In genomic region chrX:160384748-160385501, GRCm38 (mm10) we compare ENCODE assay signal across 20 mouse cellular contexts. TPM values are rescaled to one million over a fixed set of nuclear protein-coding genes. Genes with fewer than 3 reads are reported as not detected.
A peak's percentile ranks its signal among the peaks of the same experiment; 100 is the strongest.
DNase-seq lines count a peak whose midpoint lies in the region; ATAC-seq and TF ChIP-seq lines count a peak whose summit lies in the region.
"Had no signal": no experiment of that assay in that cellular context is flagged by ENCODE, and none has a peak within 500 bp of the region (broad histone marks: within the 10 kb centered on the region; RNA-seq: fewer than 3 reads in every experiment).

No protein-coding gene starts in this region.

- H3K79me2 ChIP-seq in CH12.LX (replicated peaks; ENCODE audit: control insufficient read depth, extremely low read depth, insufficient read depth, poor library complexity, severe bottlenecking): no peaks in the 10 kb centered on the region

- in situ Hi-C loops in CH12.LX (cut with MboI; ENCODE audit: low pct_ligation_motif_present, low pct_unique_long_range_greater_than_20kb, low sequenced_read_pairs): no loop called here

- dilution Hi-C loops in CH12.LX (cut with MboI; ENCODE audit: extremely low pct_ligation_motif_present, extremely low pct_unique_long_range_greater_than_20kb, low sequenced_read_pairs): no loop called here

- no peaks in the 10 kb centered on the region for H3K36me3 ChIP-seq in CH12.LX (replicated peaks in 1 of 2; ENCODE audit: control insufficient read depth in 1 of 2, insufficient read depth in 1 of 2, low read length in 1 of 2)
- no peaks in the 10 kb centered on the region for H3K36me3 ChIP-seq in liver, embryonic 15.5 days (replicated peaks)
- H3K36me3 ChIP-seq in hindbrain, embryonic 12.5 days: no peaks in the 10 kb centered on the region
- H3K36me3 ChIP-seq in hindbrain, embryonic 13.5 days: no peaks in the 10 kb centered on the region
- H3K36me3 ChIP-seq in forebrain, embryonic 10.5 days (replicated peaks): no peaks in the 10 kb centered on the region
- H3K36me3 ChIP-seq: embryonic facial prominence, embryonic 13.5 days; heart, embryonic 15.5 days; neural tube, embryonic 12.5 days had no signal

- H3K4me1 ChIP-seq in CH12.LX (ENCODE audit: control insufficient read depth in 1 of 2, insufficient read depth in 2 of 2): no peaks in the 10 kb centered on the region
- no peaks in the 10 kb centered on the region for H3K4me1 ChIP-seq in liver, embryonic 15.5 days (replicated peaks)
- no peaks in the 10 kb centered on the region for H3K4me1 ChIP-seq in hindbrain, embryonic 12.5 days
- H3K4me1 ChIP-seq in hindbrain, embryonic 13.5 days (replicated peaks): no peaks in the 10 kb centered on the region
- H3K4me1 ChIP-seq in forebrain, embryonic 10.5 days: no peaks in the 10 kb centered on the region
- H3K4me1 ChIP-seq: embryonic facial prominence, embryonic 13.5 days; forebrain, embryonic 13.5 days; heart, embryonic 15.5 days; neural tube, embryonic 12.5 days had no signal

- TF ChIP-seq CTCF in CH12.LX (conservative IDR thresholded peaks at IDR 0.05 in 1 of 2, IDR thresholded peaks at IDR 0.05 in 1 of 2; ENCODE audit: low read depth in 2 of 2, low read length in 2 of 2): no peak

- no peak overlapping the region for H3K27ac ChIP-seq in CH12.LX (ENCODE audit: insufficient read depth, low read depth)
- H3K27ac ChIP-seq in liver, embryonic 15.5 days (replicated peaks): no peak overlapping the region
- H3K27ac ChIP-seq in hindbrain, embryonic 12.5 days: no peak overlapping the region
- no peak overlapping the region for H3K27ac ChIP-seq in hindbrain, embryonic 13.5 days
- no peak overlapping the region for H3K27ac ChIP-seq in forebrain, embryonic 10.5 days
- H3K27ac ChIP-seq: embryonic facial prominence, embryonic 13.5 days; forebrain, embryonic 13.5 days; heart, embryonic 15.5 days; neural tube, embryonic 12.5 days had no signal

- no peaks in the 10 kb centered on the region for H3K9me3 ChIP-seq in CH12.LX (replicated peaks; ENCODE audit: low read length)
- no peaks in the 10 kb centered on the region for H3K9me3 ChIP-seq in liver, embryonic 15.5 days (replicated peaks)
- no peaks in the 10 kb centered on the region for H3K9me3 ChIP-seq in hindbrain, embryonic 12.5 days (replicated peaks)
- no peaks in the 10 kb centered on the region for H3K9me3 ChIP-seq in hindbrain, embryonic 13.5 days
- no peaks in the 10 kb centered on the region for H3K9me3 ChIP-seq in forebrain, embryonic 10.5 days
- H3K9me3 ChIP-seq: embryonic facial prominence, embryonic 13.5 days; forebrain, embryonic 13.5 days; heart, embryonic 15.5 days; neural tube, embryonic 12.5 days had no signal

- no peak for TF ChIP-seq RAD21 in CH12.LX (IDR thresholded peaks at IDR 0.05; ENCODE audit: low read depth, low read length)

- ATAC-seq in erythroblast, adult 5-6 weeks (replicated peaks; ENCODE audit: low FRiP score, poor library complexity, severe bottlenecking): peak; percentile 43; the same call in 1 of the 2 replicates
- ATAC-seq in liver, embryonic 15.5 days (ENCODE audit: insufficient read depth): peak; percentile 88
- no peak for ATAC-seq in hindbrain, embryonic 12.5 days (ENCODE audit: low FRiP score)
- ATAC-seq in hindbrain, embryonic 13.5 days (ENCODE audit: low FRiP score): no peak
- ATAC-seq: activated CD4-positive, CD25-positive, alpha-beta regulatory T cell, adult 4 months; forebrain, embryonic 13.5 days; hindbrain, embryonic 16.5 days had no signal

- TF ChIP-seq EP300 in CH12.LX (IDR thresholded peaks at IDR 0.05; ENCODE audit: low read length): no peak

- H3K4me2 ChIP-seq in CH12.LX (ENCODE audit: insufficient read depth, low read depth, poor library complexity, severe bottlenecking): 0 out of 2 replicates have a peak overlapping the region, but pooled peaks have one; percentile 9
- H3K4me2 ChIP-seq in liver, embryonic 15.5 days: no peak overlapping the region
- no peak overlapping the region for H3K4me2 ChIP-seq in hindbrain, embryonic 12.5 days (replicated peaks)
- no peak overlapping the region for H3K4me2 ChIP-seq in hindbrain, embryonic 13.5 days
- H3K4me2 ChIP-seq: embryonic facial prominence, embryonic 13.5 days; forebrain, embryonic 13.5 days; heart, embryonic 15.5 days; lung, embryonic 14.5 days; neural tube, embryonic 12.5 days had no signal

- TF ChIP-seq POLR2A in CH12.LX (IDR thresholded peaks at IDR 0.05; ENCODE audit: low read depth, low read length): no peak

- DNase-seq in CH12.LX (ENCODE audit: extremely low read depth) (peak; percentile 3), adipocyte (ENCODE audit: low spot score) (peak; percentile 65)
- DNase-seq in right cerebral cortex, postnatal 10 days (ENCODE audit: low spot score in 2 of 2): no peak
- no peak for DNase-seq in forebrain, embryonic 10.5 days (ENCODE audit: extremely low spot score, low spot score)
- DNase-seq: cerebellum, postnatal 25 days; kidney, adult 2 months; kidney, postnatal 25 days; left cerebral cortex, postnatal 4 days; lung, embryonic 14.5 days; retina, postnatal 1 day had no signal

- no peak overlapping the region for H3K9ac ChIP-seq in CH12.LX (ENCODE audit: insufficient read depth, low read depth)
- H3K9ac ChIP-seq in liver, embryonic 15.5 days: no peak overlapping the region
- H3K9ac ChIP-seq in hindbrain, embryonic 12.5 days: no peak overlapping the region
- H3K9ac ChIP-seq in hindbrain, embryonic 13.5 days: no peak overlapping the region
- H3K9ac ChIP-seq: embryonic facial prominence, embryonic 13.5 days; forebrain, embryonic 13.5 days; heart, embryonic 15.5 days; lung, embryonic 14.5 days; neural tube, embryonic 12.5 days had no signal

- H3K4me3 ChIP-seq in CH12.LX (replicated peaks in 1 of 3; ENCODE audit: low read depth in 2 of 3, low read length in 2 of 3, poor library complexity in 1 of 3): no peak overlapping the region
- no peak overlapping the region for H3K4me3 ChIP-seq in liver, embryonic 15.5 days (replicated peaks)
- H3K4me3 ChIP-seq in hindbrain, embryonic 12.5 days: no peak overlapping the region
- H3K4me3 ChIP-seq in hindbrain, embryonic 13.5 days: no peak overlapping the region
- no peak overlapping the region for H3K4me3 ChIP-seq in forebrain, embryonic 10.5 days
- H3K4me3 ChIP-seq: embryonic facial prominence, embryonic 13.5 days; forebrain, embryonic 13.5 days; heart, embryonic 15.5 days; neural tube, embryonic 12.5 days had no signal

- WGBS in liver, embryonic 15.5 days (ENCODE audit: insufficient replicate concordance): 29% methylated on average over 6 of the region's 6 CpGs
- 85% methylated on average over 6 of the region's 6 CpGs for WGBS in hindbrain, embryonic 12.5 days
- 86% methylated on average over 6 of the region's 6 CpGs for WGBS in hindbrain, embryonic 13.5 days
- WGBS in forebrain, embryonic 10.5 days: 84% methylated on average over 6 of the region's 6 CpGs

- H3K27me3 ChIP-seq in CH12.LX (replicated peaks): no peaks in the 10 kb centered on the region
- 0 out of 2 replicates have a peak, but pooled peaks cover under 1% of the 10 kb centered on the region for H3K27me3 ChIP-seq in liver, embryonic 15.5 days
- H3K27me3 ChIP-seq in hindbrain, embryonic 12.5 days: peaks cover 26% of the 10 kb centered on the region
- H3K27me3 ChIP-seq in hindbrain, embryonic 13.5 days: peaks cover 17% of the 10 kb centered on the region
- H3K27me3 ChIP-seq in forebrain, embryonic 10.5 days (ENCODE audit: poor library complexity, severe bottlenecking): peaks cover 95% of the 10 kb centered on the region
- H3K27me3 ChIP-seq: forebrain, embryonic 13.5 days; heart, embryonic 15.5 days; neural tube, embryonic 12.5 days had no signal

TF ChIP-seq in CH12.LX, 34 proteins besides CTCF, POLR2A, EP300 and RAD21:
- no peak for TF ChIP-seq ZC3H11A (IDR thresholded peaks at IDR 0.05; ENCODE audit: low read depth, low read length)
- TF ChIP-seq POLR2AphosphoS2 (IDR thresholded peaks at IDR 0.05; ENCODE audit: low read depth, low read length): no peak
- no peak for TF ChIP-seq MYC (IDR thresholded peaks at IDR 0.05; ENCODE audit: low read depth, low read length)
TF ChIP-seq in CH12.LX: peak in this region for 0.

RNA-seq across cellular contexts. Expression of gene Adgrg2, which starts 5.6 kb away (rescaled TPM):
- not detected in 2 replicates for total RNA-seq in CH12.LX (2012; rRNA removed)
- total RNA-seq in CH12.LX (2014; rRNA removed): not detected in 2 replicates
- not detected in 2 replicates for polyA plus RNA-seq in CH12.LX (2012; ENCODE audit: insufficient read length, low read depth)
- total RNA-seq in erythroblast, adult 5-6 weeks (2015; ENCODE audit: low replicate concordance): not detected in 2 replicates
- not detected in 2 replicates for total RNA-seq in erythroblast, adult 5-6 weeks (2017; ENCODE audit: low replicate concordance)
- polyA plus RNA-seq in liver, embryonic 15.5 days (2015; fragmentation: Nextera tagmentation; extraction: Ambion mirVana): 0.15 and 0.20 TPM in 2 replicates
- polyA plus RNA-seq in hindbrain, embryonic 12.5 days (2016; fragmentation: Nextera tagmentation; extraction: Ambion mirVana): 1.8 TPM in 2 replicates
- polyA plus RNA-seq in hindbrain, embryonic 13.5 days (2015; fragmentation: Nextera tagmentation; extraction: Ambion mirVana): 0.83 and 1.4 TPM in 2 replicates
- 0.66 and 0.69 TPM in 2 replicates for polyA plus RNA-seq in forebrain, embryonic 10.5 days (2016; fragmentation: Nextera tagmentation; extraction: Ambion mirVana)
- polyA plus RNA-seq: activated CD4-positive, CD25-positive, alpha-beta regulatory T cell, adult 4 months had no signal

Comparison
In these comparisons a context has a peak if more than half of its experiments do, and no peak if none do; other contexts are left out.
1. DNase-seq: peak in CH12.LX (single experiment) and adipocyte (single experiment); none in right cerebral cortex, postnatal 10 days (0 of 2) and forebrain, embryonic 10.5 days (single experiment).
2. ATAC-seq: peak in erythroblast, adult 5-6 weeks (single experiment) and liver, embryonic 15.5 days (single experiment); none in hindbrain, embryonic 12.5 days (single experiment) and hindbrain, embryonic 13.5 days (single experiment).